Comparison of ENCODE assay signal across 21 mouse cellular contexts in genomic region chr17:7663896-7664880, GRCm38 (mm10).
DNase-seq lines count a peak whose midpoint lies in the region; ATAC-seq lines count a peak whose summit lies in the region.
"Had no signal": no experiment of that assay in that cellular context is flagged by ENCODE, and none has a peak within 500 bp of the region (broad histone marks: within the 10 kb centered on the region; RNA-seq: fewer than 3 reads in every experiment).

No protein-coding gene starts in this region.

- H3K27ac ChIP-seq in liver, embryonic 11.5 days (ENCODE audit: low read depth, low read length): no peak overlapping the region
- H3K27ac ChIP-seq: forebrain, embryonic 15.5 days; hindbrain, embryonic 13.5 days; liver, embryonic 15.5 days; neural tube, embryonic 15.5 days; stomach, embryonic 15.5 days had no signal

- H3K9ac ChIP-seq in liver, embryonic 11.5 days (ENCODE audit: low read depth, low read length): no peak overlapping the region
- H3K9ac ChIP-seq: forebrain, embryonic 15.5 days; hindbrain, embryonic 13.5 days; liver, embryonic 15.5 days; neural tube, embryonic 15.5 days; stomach, embryonic 15.5 days had no signal

- 79% methylated on average over 7 of the region's 7 CpGs for WGBS in liver, embryonic 11.5 days

- no peaks in the 10 kb centered on the region for H3K27me3 ChIP-seq in liver, embryonic 11.5 days (replicated peaks; ENCODE audit: control insufficient read depth, insufficient read depth, low read length)
- H3K27me3 ChIP-seq: CH12.LX; forebrain, embryonic 15.5 days; hindbrain, embryonic 13.5 days; liver, embryonic 15.5 days; neural tube, embryonic 15.5 days; stomach, embryonic 15.5 days had no signal

- no peak overlapping the region for H3K4me2 ChIP-seq in liver, embryonic 11.5 days
- H3K4me2 ChIP-seq: forebrain, embryonic 15.5 days; hindbrain, embryonic 13.5 days; liver, embryonic 15.5 days; midbrain, embryonic 11.5 days; neural tube, embryonic 15.5 days; stomach, embryonic 15.5 days had no signal

- H3K9me3 ChIP-seq in liver, embryonic 11.5 days (ENCODE audit: control insufficient read depth, low read length): no peaks in the 10 kb centered on the region
- H3K9me3 ChIP-seq: forebrain, embryonic 15.5 days; hindbrain, embryonic 13.5 days; liver, embryonic 15.5 days; neural tube, embryonic 15.5 days; stomach, embryonic 15.5 days had no signal

- intact Hi-C loops in gastrocnemius, postnatal 14 days (cut with DNase I; ENCODE audit: low total_unique reads): no loop called here
- intact Hi-C loops in heart, postnatal 10 days (cut with DNase I): no loop called here

- no peak for ATAC-seq in liver, embryonic 11.5 days (replicated peaks; ENCODE audit: low FRiP score)
- ATAC-seq: activated CD4-positive, CD25-positive, alpha-beta regulatory T cell, adult 4 months; forebrain, embryonic 15.5 days had no signal

- DNase-seq in 3T3-L1 (ENCODE audit: low read depth, low spot score) (peak; percentile 29), liver (no peak)
- DNase-seq in adrenal gland, postnatal 14 days: peak; percentile 13
- DNase-seq in gastrocnemius, postnatal 14 days: peak; percentile 75
- DNase-seq in heart, postnatal 10 days: peak; percentile 60
- no peak for DNase-seq in layer of hippocampus, adult 9-11 months
- no peak for DNase-seq in liver, embryonic 11.5 days (ENCODE audit: low spot score)
- DNase-seq: cerebellum, adult 8-10 months; kidney, adult 2 months; layer of hippocampus, postnatal 36 days; lung, postnatal 36 days; retina, postnatal 1 day; spleen, adult 18-20 months had no signal

- no peak overlapping the region for H3K4me3 ChIP-seq in liver, embryonic 11.5 days (ENCODE audit: low read depth, low read length)
- H3K4me3 ChIP-seq: forebrain, embryonic 15.5 days; hindbrain, embryonic 13.5 days; liver, embryonic 15.5 days; neural tube, embryonic 15.5 days; stomach, embryonic 15.5 days had no signal

- H3K4me1 ChIP-seq in liver, embryonic 11.5 days (replicated peaks; ENCODE audit: control insufficient read depth, insufficient read depth, low read length): no peaks in the 10 kb centered on the region
- H3K4me1 ChIP-seq: forebrain, embryonic 15.5 days; liver, embryonic 15.5 days; neural tube, embryonic 15.5 days; stomach, embryonic 15.5 days had no signal

- H3K36me3 ChIP-seq in liver, embryonic 11.5 days (ENCODE audit: control insufficient read depth, insufficient read depth, low read length): no peaks in the 10 kb centered on the region
- H3K36me3 ChIP-seq: forebrain, embryonic 15.5 days; hindbrain, embryonic 13.5 days; liver, embryonic 15.5 days; neural tube, embryonic 15.5 days; stomach, embryonic 15.5 days had no signal

Comparison
In these comparisons a context has a peak if more than half of its experiments do, and no peak if none do; other contexts are left out.
1. DNase-seq: peak in 3T3-L1 (single experiment), adrenal gland, postnatal 14 days (single experiment), gastrocnemius, postnatal 14 days (single experiment) and heart, postnatal 10 days (2 of 2); none in layer of hippocampus, adult 9-11 months (single experiment), liver, embryonic 11.5 days (single experiment) and liver (single experiment).